Mouse (Mus musculus) MEL (cell line): ENCODE measurements around the gene Cyb5d2.

ENCODE experiments used
- CHD2 ChIP-seq: IDR thresholded peaks from 2 replicates; pipeline ENCODE4 v1.6.1; 2011; ENCODE audit warnings: low read length, improper control_type of control experiment
- CTCF ChIP-seq, 3 experiments: IDR thresholded peaks in 2 of 3; conservative IDR thresholded peaks in 1 of 3; 2 replicates each; pipeline ENCODE4 v1.5.1; 2011 to 2012; ENCODE audit warnings: low read length in 3 of 3, low read depth in 2 of 3, mild to moderate bottlenecking in 2 of 3, improper control_type of control experiment in 1 of 3, inconsistent platforms in 1 of 3, mixed read lengths in 1 of 3, moderate library complexity in 1 of 3; ENCODE audit not compliant: control insufficient read depth in 1 of 3, insufficient read depth in 1 of 3, poor library complexity in 1 of 3, severe bottlenecking in 1 of 3
- HCFC1 ChIP-seq: IDR thresholded peaks from 2 replicates; pipeline ENCODE4 v1.6.1; 2012; ENCODE audit warnings: low read depth, mild to moderate bottlenecking, inconsistent platforms, low read length, improper control_type of control experiment, moderate library complexity
- MAFK ChIP-seq: IDR thresholded peaks from 2 replicates; pipeline ENCODE4 v1.6.1; 2011; ENCODE audit warnings: low read depth, mild to moderate bottlenecking, low read length, improper control_type of control experiment, borderline replicate concordance
- POLR2A ChIP-seq, 2 experiments: IDR thresholded peaks; 2 replicates each; pipeline ENCODE4 v1.6.1; 2011 to 2012; ENCODE audit warnings: low read length in 2 of 2, mild to moderate bottlenecking in 2 of 2, control low read depth in 1 of 2, improper control_type of control experiment in 1 of 2, low read depth in 1 of 2, moderate library complexity in 1 of 2; ENCODE audit not compliant: control insufficient read depth in 1 of 2, insufficient read depth in 1 of 2, poor library complexity in 1 of 2
- TAL1 ChIP-seq: IDR thresholded peaks from 2 replicates; pipeline ENCODE4 v1.6.1; 2012; ENCODE audit warnings: mild to moderate bottlenecking, inconsistent platforms, low read length, moderate library complexity, mixed read lengths
- USF2 ChIP-seq, 2 experiments: IDR thresholded peaks; 2 replicates each; pipeline ENCODE4 v1.6.1; 2011 to 2012; ENCODE audit warnings: improper control_type of control experiment in 2 of 2, low read length in 2 of 2, borderline replicate concordance in 1 of 2, inconsistent platforms in 1 of 2, low read depth in 1 of 2, mild to moderate bottlenecking in 1 of 2; ENCODE audit not compliant: insufficient read depth in 1 of 2

- TF ChIP-seq CTCF (IDR thresholded peaks at IDR 0.05 in 2 of 3, conservative IDR thresholded peaks at IDR 0.05 in 1 of 3; ENCODE audit: control insufficient read depth in 1 of 3, insufficient read depth in 1 of 3, low read depth in 2 of 3, low read length in 3 of 3, poor library complexity in 1 of 3, severe bottlenecking in 1 of 3), result no peak
- TF ChIP-seq CHD2, result no peak
- no peak for TF ChIP-seq TAL1
- TF ChIP-seq HCFC1, result no peak
- no peak for TF ChIP-seq POLR2A (IDR thresholded peaks at IDR 0.05; ENCODE audit: control insufficient read depth in 1 of 2, insufficient read depth in 1 of 2, low read depth in 1 of 2, low read length in 2 of 2, poor library complexity in 1 of 2)
- TF ChIP-seq MAFK, result no peak
- TF ChIP-seq USF2 (IDR thresholded peaks at IDR 0.05; ENCODE audit: borderline replicate concordance in 1 of 2, insufficient read depth in 1 of 2, low read depth in 1 of 2, low read length in 2 of 2), result no peak
Measured at GRCm38 (mm10) chr11:72806556-72806955, 10.6 kb upstream of the Cyb5d2 start.
